Mouse (Mus musculus): ENCODE data around the gene Slc7a5. TPM values are rescaled to one million over a fixed set of nuclear protein-coding genes. Genes with fewer than 3 reads are reported as not detected.

Gene Slc7a5
- polyA plus RNA-seq, 1 experiment from 2014 or later: 164 TPM

GRCm38 (mm10) chr8:121861806-121862548 lies 45.5 kb downstream of the Slc7a5 start:
- TF ChIP-seq CTCF (IDR thresholded peaks at IDR 0.05): no peak
- ATAC-seq: no peak
- CTCF ChIA-PET: interaction anchor here (1.2 to 1.8 kb wide), 3 partner anchors 10 to 48 kb away, joined by 3 to 13 read pairs (median 5); no protein-coding TSS in a partner anchor
- H3K27me3 ChIP-seq: no peaks in the 10 kb centered on the region
- in situ Hi-C loops (cut with MboI; ENCODE audit: low pct_unique_long_range_greater_than_20kb): no loop called here
- POLR2A ChIA-PET: no interaction called here
- no peak for DNase-seq (ENCODE audit: low read depth, low spot score)

GRCm38 (mm10) chr8:121861276-121861675 lies 46.2 kb downstream of the Slc7a5 start:
- POLR2A ChIA-PET: no interaction called here
- DNase-seq (ENCODE audit: low read depth, low spot score) (no peak), ATAC-seq (no peak)
- no peak for TF ChIP-seq CTCF (IDR thresholded peaks at IDR 0.05)
- CTCF ChIA-PET: interaction anchor here (1.2 to 1.8 kb wide), 3 partner anchors 11 to 49 kb away, joined by 3 to 13 read pairs (median 5); no protein-coding TSS in a partner anchor
- H3K27me3 ChIP-seq: no peaks in the 10 kb centered on the region
- in situ Hi-C loops (cut with MboI; ENCODE audit: low pct_unique_long_range_greater_than_20kb): no loop called here

DNA sequence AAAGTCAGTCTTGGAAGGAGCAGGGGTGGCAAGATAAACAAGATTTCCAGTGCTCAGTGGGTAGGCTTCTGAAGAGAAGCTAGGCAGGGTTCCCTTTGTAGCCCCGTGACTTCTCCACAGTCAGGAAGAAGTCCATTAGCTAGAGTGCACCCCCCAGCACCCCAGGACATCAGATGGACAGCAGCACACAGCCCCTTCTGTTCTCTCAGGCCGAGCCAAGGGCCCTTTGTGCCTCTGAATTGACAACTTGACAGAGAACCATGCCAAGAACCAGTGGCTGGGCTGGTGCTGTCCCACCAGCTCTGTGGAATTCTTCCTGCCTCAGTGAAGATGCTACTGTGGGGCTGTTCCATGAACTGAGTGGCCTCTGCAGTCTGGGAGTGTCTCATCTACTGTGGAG lies 49.7 kb downstream of the Slc7a5 start:
- CTCF ChIA-PET: interaction anchor here (1.0 to 1.9 kb wide), 4 partner anchors 12 to 62 kb away, joined by 3 to 5 read pairs (median 4); no protein-coding TSS in a partner anchor
- TF ChIP-seq CTCF (IDR thresholded peaks at IDR 0.05): no peak
- in situ Hi-C loops (cut with MboI; ENCODE audit: low pct_unique_long_range_greater_than_20kb): no loop called here
- peak; percentile 11 for ATAC-seq
- POLR2A ChIA-PET: interaction anchor here (1.0 kb wide), 1 partner anchor 14 kb away, joined by 3 read pairs; no protein-coding TSS in a partner anchor
- H3K27me3 ChIP-seq: no peaks in the 10 kb centered on the region
- DNase-seq (ENCODE audit: low read depth, low spot score): no peak

DNA sequence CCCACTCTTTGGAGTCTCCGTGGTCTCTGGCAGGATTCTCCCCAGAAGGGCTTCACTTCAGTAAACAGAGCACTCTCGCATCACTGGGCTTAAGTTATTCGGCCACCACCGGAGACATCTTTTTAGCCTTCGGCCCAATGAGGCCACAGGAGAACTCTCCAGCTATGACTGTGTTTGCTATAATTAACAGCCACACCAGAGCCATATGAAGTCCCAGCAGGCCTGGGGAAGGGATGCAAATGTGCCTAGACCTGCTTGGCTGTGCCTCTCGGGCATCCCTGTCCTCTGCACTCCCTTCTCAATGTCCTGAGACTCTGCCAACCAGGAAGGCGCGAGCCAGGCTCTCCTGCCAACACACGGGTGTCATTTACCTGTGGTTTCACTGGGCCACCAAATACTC lies 50.2 kb downstream of the Slc7a5 start:
- no peaks in the 10 kb centered on the region for H3K27me3 ChIP-seq
- CTCF ChIA-PET: interaction anchor here (0.9 to 1.9 kb wide), 5 partner anchors 12 to 69 kb away, joined by 3 to 5 read pairs (median 3); no protein-coding TSS in a partner anchor
- DNase-seq (ENCODE audit: low read depth, low spot score): no peak
- ATAC-seq: peak; percentile 72
- TF ChIP-seq CTCF (IDR thresholded peaks at IDR 0.05): no peak
- POLR2A ChIA-PET: interaction anchor here (1.0 kb wide), 1 partner anchor 14 kb away, joined by 3 read pairs; no protein-coding TSS in a partner anchor
- in situ Hi-C loops (cut with MboI; ENCODE audit: low pct_unique_long_range_greater_than_20kb): no loop called here

DNA sequence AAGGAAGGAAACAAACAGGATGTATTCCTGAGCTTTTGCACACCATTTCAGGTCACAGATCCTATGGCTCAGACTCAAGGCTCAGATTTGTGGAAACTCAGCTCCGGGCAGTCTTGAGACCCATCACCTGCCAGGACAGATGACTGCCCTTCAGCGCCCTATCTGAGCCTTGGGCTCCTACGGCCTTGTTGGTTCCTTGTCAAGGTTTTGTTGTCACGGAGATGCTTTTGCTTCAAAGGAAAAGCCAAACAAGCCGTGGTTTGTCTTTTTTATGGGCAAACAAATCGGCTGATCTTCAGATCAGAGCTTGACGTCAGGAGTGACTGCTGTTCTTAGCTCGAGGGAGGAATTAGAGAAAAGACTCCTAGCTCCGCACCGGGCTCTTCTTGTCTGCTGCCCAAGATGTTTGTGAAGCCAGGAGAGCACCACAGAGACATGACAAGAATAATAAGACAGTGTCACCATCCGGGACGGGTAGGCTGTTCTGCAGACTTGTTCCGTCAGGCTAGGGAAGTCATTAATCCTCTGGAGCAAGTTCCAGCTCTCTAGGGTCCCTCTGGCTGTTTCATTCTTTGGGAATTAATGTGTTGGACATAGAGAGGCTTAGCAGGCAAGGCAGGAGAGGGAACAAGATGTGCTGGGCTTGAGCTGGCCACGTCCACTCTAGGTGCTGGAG lies 51.3 kb downstream of the Slc7a5 start:
- ATAC-seq (no peak), DNase-seq (ENCODE audit: low read depth, low spot score) (no peak)
- no peaks in the 10 kb centered on the region for H3K27me3 ChIP-seq
- in situ Hi-C loops (cut with MboI; ENCODE audit: low pct_unique_long_range_greater_than_20kb): no loop called here
- CTCF ChIA-PET: interaction anchor here (0.8 to 2.1 kb wide), 5 partner anchors 19 to 72 kb away, joined by 3 to 6 read pairs (median 4); no protein-coding TSS in a partner anchor
- POLR2A ChIA-PET: interaction anchor here (0.8 to 1.3 kb wide), 2 partner anchors 39 to 52 kb away, joined by 3 to 5 read pairs; no protein-coding TSS in a partner anchor
- no peak for TF ChIP-seq CTCF (IDR thresholded peaks at IDR 0.05)

DNA sequence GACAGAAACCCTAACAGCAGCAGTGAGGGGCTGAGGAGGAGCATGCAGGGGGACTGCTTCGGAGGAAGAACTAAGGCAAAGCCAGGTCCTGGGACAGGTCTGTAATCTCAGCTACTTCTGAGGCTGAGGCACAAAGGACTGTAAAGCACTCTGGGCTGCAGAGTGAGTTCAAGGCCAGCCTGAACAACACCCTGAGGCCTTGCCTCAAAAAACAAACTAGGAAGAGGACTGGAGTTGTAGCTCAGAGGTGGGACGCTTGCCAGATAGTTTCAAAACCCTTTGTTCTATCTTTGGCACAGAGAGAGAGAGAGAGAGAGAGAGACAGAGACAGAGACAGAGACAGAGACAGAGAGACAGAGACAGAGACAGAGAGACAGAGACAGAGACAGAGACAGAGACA lies 53.9 kb downstream of the Slc7a5 start:
- in situ Hi-C loops (cut with MboI; ENCODE audit: low pct_unique_long_range_greater_than_20kb): loop anchor here (5.0 kb wide), 1 partner anchor 54 kb away; the partner anchor contains the start of gene Slc7a5
- ATAC-seq: no peak
- no peaks in the 10 kb centered on the region for H3K27me3 ChIP-seq
- DNase-seq (ENCODE audit: low read depth, low spot score): no peak
- ChIA-PET POLR2A (interaction anchor here (1.1 kb wide), 1 partner anchor 44 kb away, joined by 3 read pairs; no protein-coding TSS in a partner anchor), CTCF (interaction anchor here (5.4 to 6.1 kb wide), 2 partner anchors 15 to 58 kb away, joined by 37 to 111 read pairs; no protein-coding TSS in a partner anchor)
- no peak for TF ChIP-seq CTCF (IDR thresholded peaks at IDR 0.05)

GRCm38 (mm10) chr8:121852464-121852863 lies 55.0 kb downstream of the Slc7a5 start:
- DNase-seq (ENCODE audit: low read depth, low spot score) (no peak), ATAC-seq (no peak)
- in situ Hi-C loops (cut with MboI; ENCODE audit: low pct_unique_long_range_greater_than_20kb): loop anchor here (5.0 kb wide), 1 partner anchor 55 kb away; the partner anchor contains the start of gene Slc7a5
- no peaks in the 10 kb centered on the region for H3K27me3 ChIP-seq
- ChIA-PET POLR2A (interaction anchor here (2.9 kb wide), 1 partner anchor 55 kb away, joined by 15 read pairs; the partner anchor contains the start of gene Slc7a5), CTCF (interaction anchor here (2.7 to 6.1 kb wide), 6 partner anchors 16 to 73 kb away, joined by 19 to 111 read pairs (median 34); partner anchors contain the start of gene Slc7a5)
- no peak for TF ChIP-seq CTCF (IDR thresholded peaks at IDR 0.05)

- in situ Hi-C loops (cut with MboI; ENCODE audit: low pct_unique_long_range_greater_than_20kb): loop anchor here (5.0 kb wide), 1 partner anchor 56 kb away; the partner anchor contains the start of gene Slc7a5
- CTCF ChIA-PET: interaction anchor here (1.2 to 6.1 kb wide), 16 partner anchors 10 to 83 kb away, joined by 3 to 111 read pairs (median 16); partner anchors contain the start of gene Slc7a5
- no peaks in the 10 kb centered on the region for H3K27me3 ChIP-seq
- TF ChIP-seq CTCF (IDR thresholded peaks at IDR 0.05): no peak
- DNase-seq (ENCODE audit: low read depth, low spot score) (no peak), ATAC-seq (no peak)
- POLR2A ChIA-PET: interaction anchor here (0.5 to 2.9 kb wide), 5 partner anchors 55 to 301 kb away, joined by 3 to 15 read pairs (median 4); partner anchors contain the start of gene Slc7a5
Measured at GRCm38 (mm10) chr8:121851716-121852115, 55.8 kb downstream of the Slc7a5 start.

DNA sequence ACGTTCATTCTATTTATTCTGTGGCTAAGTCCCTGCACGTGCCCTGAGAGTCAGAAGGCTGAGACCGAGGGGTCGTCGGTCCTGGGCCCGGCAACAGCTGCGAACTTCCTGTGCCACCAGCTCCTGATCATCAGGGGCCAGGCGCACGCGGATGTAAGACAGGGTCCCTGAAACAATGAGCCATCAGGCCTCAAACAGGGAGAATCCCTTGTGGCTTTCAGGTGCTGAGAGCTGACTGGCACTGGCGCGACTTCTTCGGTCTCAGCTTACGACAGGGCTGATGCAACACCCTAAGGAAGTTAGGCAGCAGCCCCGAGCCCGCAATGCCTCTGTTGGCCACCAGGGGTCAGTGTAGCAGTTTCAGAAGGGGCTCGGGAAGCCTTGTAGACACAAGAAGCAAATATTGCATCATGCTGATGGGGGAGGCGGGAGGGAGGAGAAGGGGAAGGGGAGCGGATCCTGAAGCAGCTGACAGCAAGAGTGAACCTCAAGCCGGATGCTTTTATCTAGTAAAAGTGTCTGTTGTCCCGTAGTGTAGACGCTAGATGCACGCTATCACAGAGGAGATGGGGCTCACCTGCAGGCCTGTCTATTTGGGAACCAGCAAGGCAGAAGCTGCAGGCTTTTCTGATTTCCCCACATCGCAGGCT lies 56.5 kb downstream of the Slc7a5 start:
- H3K27me3 ChIP-seq: no peaks in the 10 kb centered on the region
- peak; percentile 54 for ATAC-seq
- DNase-seq (ENCODE audit: low read depth, low spot score): peak; percentile 90
- CTCF ChIA-PET: interaction anchor here (0.7 to 6.1 kb wide), 22 partner anchors 10 to 509 kb away, joined by 3 to 111 read pairs (median 11); partner anchors contain the start of genes Slc7a5 and Trhr2
- TF ChIP-seq CTCF (IDR thresholded peaks at IDR 0.05): peak; percentile 99
- POLR2A ChIA-PET: interaction anchor here (0.9 to 2.9 kb wide), 5 partner anchors 23 to 80 kb away, joined by 3 to 15 read pairs (median 4); partner anchors contain the start of gene Slc7a5
- in situ Hi-C loops (cut with MboI; ENCODE audit: low pct_unique_long_range_greater_than_20kb): loop anchor here (5.0 kb wide), 1 partner anchor 56 kb away; the partner anchor contains the start of gene Slc7a5
